Mouse (Mus musculus): Measurements from ENCODE around the gene Ggact. TPM values are rescaled to one million over a fixed set of nuclear protein-coding genes. Genes with fewer than 3 reads are reported as not detected.

Gene Ggact
- total RNA-seq, 4 experiments from 2014 or later: 54.0 to 62.7 (median 56.5) TPM

- DNase-seq: no peak
Observed at GRCm38 (mm10) chr14:122865462-122866129, 48.0 kb downstream of the Ggact start.

- DNase-seq: no peak
Observed at GRCm38 (mm10) chr14:122862623-122863022, 50.9 kb downstream of the Ggact start.

- DNase-seq: no peak
Observed at GRCm38 (mm10) chr14:122859792-122860191, 53.8 kb downstream of the Ggact start.

GRCm38 (mm10) chr14:122852506-122853057, 61.0 kb downstream of the Ggact start:
- DNase-seq: no peak

GRCm38 (mm10) chr14:122837018-122837417, 76.5 kb downstream of the Ggact start:
- DNase-seq: no peak

- no peak for DNase-seq
Observed at GRCm38 (mm10) chr14:122836221-122836620, 77.3 kb downstream of the Ggact start.

- DNase-seq: no peak
Observed at GRCm38 (mm10) chr14:122835487-122836190, 77.9 kb downstream of the Ggact start.

- DNase-seq: no peak
Observed at GRCm38 (mm10) chr14:122834753-122835152, 78.8 kb downstream of the Ggact start.

- DNase-seq: no peak
Observed at GRCm38 (mm10) chr14:122833666-122834065, 79.9 kb downstream of the Ggact start.

GRCm38 (mm10) chr14:122830433-122830832, 83.1 kb downstream of the Ggact start:
- no peak for DNase-seq

- DNase-seq: no peak
Observed at GRCm38 (mm10) chr14:122825464-122825863, 88.1 kb downstream of the Ggact start.

- DNase-seq: no peak
Observed at GRCm38 (mm10) chr14:122823791-122824190, 89.8 kb downstream of the Ggact start.

GRCm38 (mm10) chr14:122821002-122821401, 92.6 kb downstream of the Ggact start:
- no peak for DNase-seq

- DNase-seq: no peak
Observed at GRCm38 (mm10) chr14:122800296-122800695, 113.3 kb downstream of the Ggact start.

- DNase-seq: no peak
Observed at GRCm38 (mm10) chr14:122793368-122793767, 120.2 kb downstream of the Ggact start.

GRCm38 (mm10) chr14:122790111-122790510, 123.4 kb downstream of the Ggact start:
- DNase-seq: no peak

- no peak for DNase-seq
Observed at GRCm38 (mm10) chr14:122788199-122788598, 125.4 kb downstream of the Ggact start.

- DNase-seq: no peak
Observed at GRCm38 (mm10) chr14:122784701-122785100, 128.9 kb downstream of the Ggact start.

- DNase-seq: no peak
Observed at GRCm38 (mm10) chr14:122766448-122766847, 147.1 kb downstream of the Ggact start.
